Mouse (Mus musculus): Measurements from ENCODE around the gene Dtwd1. TPM values are rescaled to one million over a fixed set of nuclear protein-coding genes. Genes with fewer than 3 reads are reported as not detected.

The Dtwd1 gene
- 1.2 and 1.5 TPM in 2 replicates for polyA plus RNA-seq (2012; rRNA removed)

- peaks cover 1% of the 10 kb centered on the region; the same call in 1 of the 2 replicates for H3K36me3 ChIP-seq (ENCODE audit: control insufficient read depth, insufficient read depth, low read length)
- H3K4me3 ChIP-seq (ENCODE audit: extremely low read depth, insufficient read depth, insufficient read length), result peak within 1 kb of the TSS; percentile 88
- H3K27ac ChIP-seq (ENCODE audit: insufficient read depth, low read length), result peak within 1 kb of the TSS; percentile 90
- no peaks in the 10 kb centered on the region; the same call in 1 of the 2 replicates for H3K4me1 ChIP-seq (ENCODE audit: control insufficient read depth, insufficient read depth, insufficient read length)
- WGBS, result 1% methylated on average over 57 of the region's 57 CpGs
- H3K27me3 ChIP-seq (ENCODE audit: control insufficient read depth, insufficient read depth, low read length), result no peaks in the 10 kb centered on the region
- peak; percentile 89 to 96 for DNase-seq (ENCODE audit: low read depth in 1 of 2, low spot score in 2 of 2)
- TF ChIP-seq CTCF (IDR thresholded peaks at IDR 0.05; ENCODE audit: extremely low read depth, insufficient read depth, insufficient read length, insufficient replicate concordance), result no peak
- TF ChIP-seq POLR2A (IDR thresholded peaks at IDR 0.05; ENCODE audit: low read depth, low read length), result peak; percentile 72
Observed at GRCm38 (mm10) chr2:126151855-126152571, at the start of gene Dtwd1, which contains the start of gene Fam227b. TSS of gene Dtwd1 (plus strand) at chr2:126152141. TSS of gene Fam227b (minus strand) at chr2:126152004.

- TF ChIP-seq POLR2A (IDR thresholded peaks at IDR 0.05; ENCODE audit: low read depth, low read length) (no peak), CTCF (IDR thresholded peaks at IDR 0.05; ENCODE audit: extremely low read depth, insufficient read depth, insufficient read length, insufficient replicate concordance) (no peak)
- Histone ChIP-seq H3K4me1 (ENCODE audit: control insufficient read depth, insufficient read depth, insufficient read length) (no peaks in the 10 kb centered on the region), H3K36me3 (ENCODE audit: control insufficient read depth, insufficient read depth, low read length) (no peaks in the 10 kb centered on the region), H3K27ac (ENCODE audit: insufficient read depth, low read length) (no peak overlapping the region), H3K27me3 (ENCODE audit: control insufficient read depth, insufficient read depth, low read length) (no peaks in the 10 kb centered on the region), H3K4me3 (ENCODE audit: extremely low read depth, insufficient read depth, insufficient read length) (no peak overlapping the region)
- DNase-seq (ENCODE audit: low read depth in 1 of 2, low spot score in 2 of 2), result peak in 1 of 2 experiments; percentile 8
Observed at GRCm38 (mm10) chr2:126147723-126148122, 4.2 kb upstream of the Dtwd1 start.

- no peak overlapping the region; the same call in 1 of the 2 replicates for H3K27ac ChIP-seq (ENCODE audit: insufficient read depth, low read length)
- H3K4me3 ChIP-seq (ENCODE audit: extremely low read depth, insufficient read depth, insufficient read length), result no peak overlapping the region
- no peaks in the 10 kb centered on the region; the same call in 1 of the 2 replicates for H3K4me1 ChIP-seq (ENCODE audit: control insufficient read depth, insufficient read depth, insufficient read length)
- DNase-seq (ENCODE audit: low read depth in 1 of 2, low spot score in 2 of 2), result no peak
- H3K27me3 ChIP-seq (ENCODE audit: control insufficient read depth, insufficient read depth, low read length), result no peaks in the 10 kb centered on the region
- WGBS, result 93% methylated on average over 5 of the region's 5 CpGs
- no peak for TF ChIP-seq CTCF (IDR thresholded peaks at IDR 0.05; ENCODE audit: extremely low read depth, insufficient read depth, insufficient read length, insufficient replicate concordance)
- TF ChIP-seq POLR2A (IDR thresholded peaks at IDR 0.05; ENCODE audit: low read depth, low read length), result no peak
- peaks cover 10% of the 10 kb centered on the region for H3K36me3 ChIP-seq (ENCODE audit: control insufficient read depth, insufficient read depth, low read length)
Observed at GRCm38 (mm10) chr2:126165277-126166018, 13.5 kb downstream of the Dtwd1 start.

DNA sequence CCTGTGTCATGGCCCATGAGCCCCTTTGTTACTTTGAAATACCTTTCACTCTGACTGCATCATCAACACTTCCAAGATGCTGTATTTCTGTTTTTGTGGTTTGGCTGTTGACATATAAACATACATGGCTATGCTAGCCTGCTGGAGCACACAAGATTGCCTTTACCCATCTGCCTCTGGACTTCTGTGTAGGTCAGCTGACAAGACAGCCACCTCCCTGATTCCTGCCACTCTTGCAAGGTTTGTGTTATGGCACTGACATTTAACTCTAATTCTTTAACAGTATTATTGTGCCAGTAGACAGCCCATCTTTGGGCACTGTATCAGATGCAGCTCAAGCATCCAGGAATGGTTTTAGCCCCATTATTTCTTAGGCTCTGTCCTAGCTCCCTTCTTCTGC, 14.4 kb downstream of the Dtwd1 start:
- Histone ChIP-seq H3K4me3 (ENCODE audit: extremely low read depth, insufficient read depth, insufficient read length) (no peak overlapping the region), H3K4me1 (ENCODE audit: control insufficient read depth, insufficient read depth, insufficient read length) (no peaks in the 10 kb centered on the region; the same call in 1 of the 2 replicates), H3K36me3 (ENCODE audit: control insufficient read depth, insufficient read depth, low read length) (peaks cover 8% of the 10 kb centered on the region; the same call in 1 of the 2 replicates), H3K27ac (ENCODE audit: insufficient read depth, low read length) (no peak overlapping the region), H3K27me3 (ENCODE audit: control insufficient read depth, insufficient read depth, low read length) (no peaks in the 10 kb centered on the region)
- no peak for DNase-seq (ENCODE audit: low read depth in 1 of 2, low spot score in 2 of 2)
- no peak for TF ChIP-seq POLR2A (IDR thresholded peaks at IDR 0.05; ENCODE audit: low read depth, low read length)
- TF ChIP-seq CTCF (IDR thresholded peaks at IDR 0.05; ENCODE audit: extremely low read depth, insufficient read depth, insufficient read length, insufficient replicate concordance), result no peak

GRCm38 (mm10) chr2:126166848-126167617, 15.1 kb downstream of the Dtwd1 start:
- H3K27me3 ChIP-seq (ENCODE audit: control insufficient read depth, insufficient read depth, low read length), result no peaks in the 10 kb centered on the region
- no peak for DNase-seq (ENCODE audit: low read depth in 1 of 2, low spot score in 2 of 2)
- no peak overlapping the region for H3K4me3 ChIP-seq (ENCODE audit: extremely low read depth, insufficient read depth, insufficient read length)
- H3K4me1 ChIP-seq (ENCODE audit: control insufficient read depth, insufficient read depth, insufficient read length), result no peaks in the 10 kb centered on the region; the same call in 1 of the 2 replicates
- H3K27ac ChIP-seq (ENCODE audit: insufficient read depth, low read length), result no peak overlapping the region
- peaks cover 4% of the 10 kb centered on the region; the same call in 1 of the 2 replicates for H3K36me3 ChIP-seq (ENCODE audit: control insufficient read depth, insufficient read depth, low read length)
- 86% methylated on average over 8 of the region's 8 CpGs for WGBS
- no peak for TF ChIP-seq CTCF (IDR thresholded peaks at IDR 0.05; ENCODE audit: extremely low read depth, insufficient read depth, insufficient read length, insufficient replicate concordance)
- TF ChIP-seq POLR2A (IDR thresholded peaks at IDR 0.05; ENCODE audit: low read depth, low read length), result no peak

- Histone ChIP-seq H3K27me3 (ENCODE audit: control insufficient read depth, insufficient read depth, low read length) (no peaks in the 10 kb centered on the region), H3K36me3 (ENCODE audit: control insufficient read depth, insufficient read depth, low read length) (no peaks in the 10 kb centered on the region), H3K27ac (ENCODE audit: insufficient read depth, low read length) (no peak overlapping the region), H3K4me1 (ENCODE audit: control insufficient read depth, insufficient read depth, insufficient read length) (no peaks in the 10 kb centered on the region), H3K4me3 (ENCODE audit: extremely low read depth, insufficient read depth, insufficient read length) (no peak overlapping the region)
- WGBS, result 95% methylated on average over 1 of the region's 1 CpGs
- TF ChIP-seq POLR2A (IDR thresholded peaks at IDR 0.05; ENCODE audit: low read depth, low read length) (no peak), CTCF (IDR thresholded peaks at IDR 0.05; ENCODE audit: extremely low read depth, insufficient read depth, insufficient read length, insufficient replicate concordance) (no peak)
- no peak for DNase-seq (ENCODE audit: low read depth in 1 of 2, low spot score in 2 of 2)
Observed at GRCm38 (mm10) chr2:126171427-126171826, 19.5 kb downstream of the Dtwd1 start.
